Mouse (Mus musculus) lung, embryonic 14.5 days (tissue): Measurements from ENCODE around the gene Dclk1. TPM values are rescaled to one million over a fixed set of nuclear protein-coding genes. Genes with fewer than 3 reads are reported as not detected.

Experiments used
- ATAC-seq: fragments of 200-750 bp; cut with Nextera tagmentation; 2 replicates; pipeline ENCODE4 v1.8.0; 2017; ENCODE audit warnings: mild to moderate bottlenecking, moderate TSS enrichment, moderate library complexity; ENCODE audit not compliant: insufficient read depth
- DNase-seq: peaks from one replicate; pipeline ENCODE4 v3.0.0-alpha.2; 2015
- H3K27ac ChIP-seq: fragments of 300-500 bp; sonication (generic); 2 replicates; pipeline ENCODE4 v1.5.1; 2014; ENCODE audit warnings: low read depth, mild to moderate bottlenecking, moderate library complexity
- H3K27me3 ChIP-seq: fragments of 300-500 bp; sonication (generic); 2 replicates; pipeline ENCODE4 v1.6.1; 2014; ENCODE audit warnings: low read length, control low read depth; ENCODE audit not compliant: insufficient read depth
- H3K36me3 ChIP-seq: fragments of 300-500 bp; sonication (generic); 2 replicates; pipeline ENCODE4 v1.6.1; 2014; ENCODE audit warnings: control low read depth; ENCODE audit not compliant: insufficient read depth
- H3K4me1 ChIP-seq: fragments of 300-500 bp; sonication (generic); 2 replicates; pipeline ENCODE4 v1.6.1; 2014; ENCODE audit warnings: antibody characterized with exemption, control low read depth; ENCODE audit not compliant: insufficient read depth
- H3K4me2 ChIP-seq: fragments of 300-500 bp; sonication (generic); 2 replicates; pipeline ENCODE4 v1.6.1; 2014; ENCODE audit warnings: mild to moderate bottlenecking
- H3K4me3 ChIP-seq: fragments of 300-500 bp; sonication (generic); 2 replicates; pipeline ENCODE4 v1.5.1; 2014; ENCODE audit warnings: low read depth, low read length
- H3K9ac ChIP-seq: fragments of 300-500 bp; sonication (generic); 2 replicates; pipeline ENCODE4 v1.6.1; 2014
- H3K9me3 ChIP-seq: fragments of 300-500 bp; sonication (generic); 2 replicates; pipeline ENCODE4 v1.6.1; 2016; ENCODE audit warnings: low read depth, low read length, control low read depth
- CTCF ChIP-seq: IDR thresholded peaks from 2 replicates; pipeline ENCODE4 v1.5.1; 2016; ENCODE audit warnings: antibody characterized with exemption, low read depth
- WGBS: fragments of 180-500 bp; shearing (Covaris S2); extraction: QIAGEN DNeasy Blood & Tissue Kit; methylation state at CpG from one replicate; pipeline ENCODE4 v1.1.7; 2014; 5-methylcytosine and 5-hydroxymethylcytosine counted together
- polyA plus RNA-seq: library from polyadenylated mRNA; unstranded; fragments of >200 nt; fragmentation: Nextera tagmentation; extraction: Ambion mirVana; gene quantifications from 2 replicates; pipeline ENCODE4 v1.2.1, GENCODE M21; 2014

Gene Dclk1
- polyA plus RNA-seq, 1 experiment from 2014 or later = 11.3 TPM

GRCm38 (mm10) chr3:55242422-55243055, 375 bp downstream of the Dclk1 start:
- Histone ChIP-seq H3K4me1 (peaks cover 4% of the 10 kb centered on the region; the same call in 1 of the 2 replicates), H3K4me3 (peak overlapping the region; percentile 51), H3K36me3 (no peaks in the 10 kb centered on the region), H3K27me3 (peaks cover 14% of the 10 kb centered on the region), H3K27ac (no peak overlapping the region), H3K9me3 (no peaks in the 10 kb centered on the region), H3K4me2 (peak overlapping the region; percentile 94), H3K9ac (peak overlapping the region; percentile 57)
- peak; percentile 94 for ATAC-seq
- peak; percentile 59 for TF ChIP-seq CTCF
- WGBS = under 1% methylated on average over 45 of the region's 45 CpGs
- DNase-seq = peak; percentile 86

- peaks cover 14% of the 10 kb centered on the region for H3K27me3 ChIP-seq
- H3K36me3 ChIP-seq = no peaks in the 10 kb centered on the region
- peak overlapping the region; percentile 51 for H3K4me3 ChIP-seq
- no peak for TF ChIP-seq CTCF
- H3K27ac ChIP-seq = no peak overlapping the region
- peak overlapping the region; percentile 57 for H3K9ac ChIP-seq
- H3K9me3 ChIP-seq = no peaks in the 10 kb centered on the region
- no peak for DNase-seq
- peak; percentile 36; the same call in 1 of the 2 replicates for ATAC-seq
- WGBS = 4% methylated on average over 8 of the region's 8 CpGs
- peaks cover 4% of the 10 kb centered on the region; the same call in 1 of the 2 replicates for H3K4me1 ChIP-seq
- peak overlapping the region; percentile 94 for H3K4me2 ChIP-seq
Observed at GRCm38 (mm10) chr3:55243056-55243471, 900 bp downstream of the Dclk1 start.

- H3K27me3 ChIP-seq = peaks cover 14% of the 10 kb centered on the region
- H3K4me3 ChIP-seq = no peak overlapping the region
- H3K9me3 ChIP-seq = no peaks in the 10 kb centered on the region
- no peak for DNase-seq
- peaks cover 4% of the 10 kb centered on the region; the same call in 1 of the 2 replicates for H3K4me1 ChIP-seq
- H3K4me2 ChIP-seq = no peak overlapping the region; the same call in 1 of the 2 replicates
- ATAC-seq = no peak
- no peak overlapping the region for H3K9ac ChIP-seq
- H3K36me3 ChIP-seq = no peaks in the 10 kb centered on the region
- no peak overlapping the region for H3K27ac ChIP-seq
- TF ChIP-seq CTCF = no peak
- 70% methylated on average over 6 of the region's 6 CpGs for WGBS
Observed at GRCm38 (mm10) chr3:55244087-55244486, 1.9 kb downstream of the Dclk1 start.

- Histone ChIP-seq H3K9me3 (no peaks in the 10 kb centered on the region), H3K9ac (no peak overlapping the region), H3K4me2 (no peak overlapping the region), H3K27ac (no peak overlapping the region), H3K4me3 (no peak overlapping the region), H3K4me1 (peaks cover 4% of the 10 kb centered on the region; the same call in 1 of the 2 replicates), H3K27me3 (peaks cover 14% of the 10 kb centered on the region), H3K36me3 (no peaks in the 10 kb centered on the region)
- WGBS = 88% methylated on average over 12 of the region's 12 CpGs
- no peak for ATAC-seq
- TF ChIP-seq CTCF = no peak
- no peak for DNase-seq
Observed at GRCm38 (mm10) chr3:55246618-55247272, 4.6 kb downstream of the Dclk1 start.

GRCm38 (mm10) chr3:55248048-55248447, 5.9 kb downstream of the Dclk1 start:
- H3K27ac ChIP-seq = no peak overlapping the region
- 83% methylated on average over 3 of the region's 3 CpGs for WGBS
- no peaks in the 10 kb centered on the region for H3K36me3 ChIP-seq
- no peak overlapping the region for H3K9ac ChIP-seq
- H3K4me1 ChIP-seq = peaks cover under 1% of the 10 kb centered on the region; the same call in 1 of the 2 replicates
- ATAC-seq (no peak), DNase-seq (no peak)
- peaks cover 8% of the 10 kb centered on the region for H3K27me3 ChIP-seq
- no peak for TF ChIP-seq CTCF
- no peak overlapping the region for H3K4me3 ChIP-seq
- H3K4me2 ChIP-seq = no peak overlapping the region
- H3K9me3 ChIP-seq = no peaks in the 10 kb centered on the region

GRCm38 (mm10) chr3:55248508-55248907, 6.3 kb downstream of the Dclk1 start:
- Histone ChIP-seq H3K27ac (no peak overlapping the region), H3K27me3 (peaks cover 5% of the 10 kb centered on the region), H3K4me3 (no peak overlapping the region), H3K4me2 (no peak overlapping the region), H3K4me1 (no peaks in the 10 kb centered on the region), H3K9me3 (no peaks in the 10 kb centered on the region), H3K9ac (no peak overlapping the region), H3K36me3 (no peaks in the 10 kb centered on the region)
- ATAC-seq (no peak), DNase-seq (peak; percentile 41)
- TF ChIP-seq CTCF = no peak
- 59% methylated on average over 6 of the region's 6 CpGs for WGBS

GRCm38 (mm10) chr3:55250631-55251030, 8.5 kb downstream of the Dclk1 start:
- Histone ChIP-seq H3K9ac (no peak overlapping the region), H3K9me3 (no peaks in the 10 kb centered on the region)
- no peak for DNase-seq

More at GRCm38 (mm10) chr3:55250631-55251030, 8.5 kb downstream of the Dclk1 start:
- H3K27ac ChIP-seq = no peak overlapping the region
- no peak overlapping the region for H3K4me3 ChIP-seq
- TF ChIP-seq CTCF = no peak
- WGBS = 82% methylated on average over 2 of the region's 2 CpGs
- H3K4me2 ChIP-seq = no peak overlapping the region
- H3K27me3 ChIP-seq = no peaks in the 10 kb centered on the region
- no peaks in the 10 kb centered on the region for H3K4me1 ChIP-seq
- H3K36me3 ChIP-seq = no peaks in the 10 kb centered on the region
- ATAC-seq = no peak
